In the genomic region with DNA sequence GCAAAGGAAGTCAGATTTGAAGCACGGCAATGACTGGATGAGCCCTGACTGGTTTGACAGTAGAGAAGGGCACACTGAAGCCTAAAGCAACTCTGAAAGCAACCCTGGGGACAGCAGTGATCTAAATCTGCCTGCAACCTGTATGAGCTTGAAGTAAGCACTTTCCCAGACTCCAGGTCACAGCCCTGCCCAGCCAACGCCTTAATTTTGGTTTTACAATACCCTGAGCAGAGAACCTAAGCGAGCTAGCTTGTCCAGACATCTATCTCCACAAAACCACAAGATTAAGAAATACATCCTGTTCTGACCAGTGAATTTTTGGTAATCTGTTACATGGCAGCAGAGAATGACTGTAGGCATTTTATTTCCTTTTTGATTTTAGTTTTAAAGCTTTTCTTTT, we compare ENCODE assay signal across 23 mouse cellular contexts.
DNase-seq lines count a peak whose midpoint lies in the region; ATAC-seq and TF ChIP-seq lines count a peak whose summit lies in the region.
"Had no signal": no experiment of that assay in that cellular context is flagged by ENCODE, and none has a peak within 500 bp of the region (broad histone marks: within the 10 kb centered on the region; RNA-seq: fewer than 3 reads in every experiment).

No protein-coding gene starts in this region.

- H3K9ac ChIP-seq in kidney, embryonic 16.5 days (replicated peaks; ENCODE audit: low read length): no peak overlapping the region
- no peak overlapping the region for H3K9ac ChIP-seq in intestine, embryonic 16.5 days (ENCODE audit: low read depth, low read length)
- H3K9ac ChIP-seq: embryonic facial prominence, embryonic 15.5 days; forebrain, embryonic 12.5 days; heart, embryonic 15.5 days; hindbrain, embryonic 14.5 days; midbrain, embryonic 12.5 days; stomach, embryonic 15.5 days had no signal

- no peak for DNase-seq in gastrocnemius, adult 2 months
- DNase-seq in gastrocnemius, postnatal 14 days: no peak
- DNase-seq in 416B (ENCODE audit: low read depth): peak; percentile 91
- no peak for DNase-seq in layer of hippocampus, adult 9-11 months
- DNase-seq: adrenal gland, postnatal 10 days; cerebellum, adult 2 months; cerebellum, postnatal 25 days; heart, adult 18-20 months; heart, postnatal 36 days had no signal

- WGBS in kidney, embryonic 16.5 days: 73% methylated on average over 3 of the region's 3 CpGs
- 62% methylated on average over 3 of the region's 3 CpGs for WGBS in intestine, embryonic 16.5 days

- ATAC-seq in megakaryocyte, adult 5-6 weeks (ENCODE audit: poor library complexity, severe bottlenecking): peak; percentile 85
- ATAC-seq in kidney, embryonic 16.5 days (ENCODE audit: low FRiP score, low TSS enrichment): no peak
- ATAC-seq in intestine, embryonic 16.5 days: no peak
- ATAC-seq: intestine, postnatal 0 days had no signal

- TF ChIP-seq CTCF in gastrocnemius, adult 2 months (IDR thresholded peaks at IDR 0.05): no peak
- no peak for TF ChIP-seq CTCF in embryonic fibroblast, embryonic 13.5 days (IDR thresholded peaks at IDR 0.05; ENCODE audit: borderline replicate concordance, insufficient read depth, low read length)

- H3K4me3 ChIP-seq in gastrocnemius, adult 2 months: no peak overlapping the region
- H3K4me3 ChIP-seq in embryonic fibroblast, embryonic 13.5 days (ENCODE audit: insufficient read depth, low read length): no peak overlapping the region
- no peak overlapping the region for H3K4me3 ChIP-seq in kidney, embryonic 16.5 days (ENCODE audit: low read length)
- H3K4me3 ChIP-seq in intestine, embryonic 16.5 days (ENCODE audit: low read length): no peak overlapping the region
- H3K4me3 ChIP-seq: embryonic facial prominence, embryonic 15.5 days; forebrain, embryonic 12.5 days; heart, embryonic 15.5 days; midbrain, embryonic 12.5 days; stomach, embryonic 15.5 days had no signal

- intact Hi-C loops in gastrocnemius, adult 2 months (cut with DNase I): no loop called here
- intact Hi-C loops in gastrocnemius, postnatal 14 days (cut with DNase I; ENCODE audit: low total_unique reads): no loop called here

- peaks cover 11% of the 10 kb centered on the region for H3K4me1 ChIP-seq in embryonic fibroblast, embryonic 13.5 days (ENCODE audit: control insufficient read depth, insufficient read depth, low read length)
- no peaks in the 10 kb centered on the region for H3K4me1 ChIP-seq in kidney, embryonic 16.5 days (ENCODE audit: insufficient read depth, low read length)
- H3K4me1 ChIP-seq in intestine, embryonic 16.5 days (ENCODE audit: control insufficient read depth, insufficient read depth, low read length): peaks cover 3% of the 10 kb centered on the region; the same call in 1 of the 2 replicates
- H3K4me1 ChIP-seq: embryonic facial prominence, embryonic 15.5 days; stomach, embryonic 15.5 days had no signal

- peak overlapping the region; percentile 16; the same call in 1 of the 2 replicates for H3K27ac ChIP-seq in gastrocnemius, adult 2 months
- peak overlapping the region; percentile 52; the same call in 1 of the 2 replicates for H3K27ac ChIP-seq in embryonic fibroblast, embryonic 13.5 days (ENCODE audit: insufficient read depth, low read length)
- H3K27ac ChIP-seq in kidney, embryonic 16.5 days (ENCODE audit: low read length): no peak overlapping the region
- H3K27ac ChIP-seq in intestine, embryonic 16.5 days (ENCODE audit: low read length): no peak overlapping the region
- H3K27ac ChIP-seq: embryonic facial prominence, embryonic 15.5 days; forebrain, embryonic 12.5 days; heart, embryonic 15.5 days; hindbrain, embryonic 14.5 days; kidney, postnatal 0 days; midbrain, embryonic 12.5 days; stomach, embryonic 15.5 days had no signal

- no peaks in the 10 kb centered on the region for H3K27me3 ChIP-seq in kidney, embryonic 16.5 days (ENCODE audit: insufficient read depth, low read length)
- no peaks in the 10 kb centered on the region for H3K27me3 ChIP-seq in intestine, embryonic 16.5 days (replicated peaks; ENCODE audit: control insufficient read depth, insufficient read depth, low read length)
- H3K27me3 ChIP-seq: CH12.LX; embryonic facial prominence, embryonic 15.5 days; forebrain, embryonic 12.5 days; heart, embryonic 15.5 days; midbrain, embryonic 12.5 days; stomach, embryonic 15.5 days had no signal

- no peak overlapping the region for H3K4me2 ChIP-seq in kidney, embryonic 16.5 days (replicated peaks; ENCODE audit: low read depth, low read length)
- no peak overlapping the region for H3K4me2 ChIP-seq in intestine, embryonic 16.5 days (ENCODE audit: low read depth, low read length)
- H3K4me2 ChIP-seq: embryonic facial prominence, embryonic 15.5 days; forebrain, embryonic 12.5 days; heart, embryonic 15.5 days; hindbrain, embryonic 14.5 days; midbrain, embryonic 12.5 days; stomach, embryonic 15.5 days had no signal

- no peaks in the 10 kb centered on the region for H3K9me3 ChIP-seq in kidney, embryonic 16.5 days (ENCODE audit: low read length)
- H3K9me3 ChIP-seq in intestine, embryonic 16.5 days (ENCODE audit: control insufficient read depth, low read length): no peaks in the 10 kb centered on the region
- H3K9me3 ChIP-seq: embryonic facial prominence, embryonic 15.5 days; forebrain, embryonic 12.5 days; G1E; heart, embryonic 15.5 days; midbrain, embryonic 12.5 days; stomach, embryonic 15.5 days had no signal

- TF ChIP-seq POLR2A in embryonic fibroblast, embryonic 13.5 days (IDR thresholded peaks at IDR 0.05; ENCODE audit: low read depth, low read length): no peak

- no peaks in the 10 kb centered on the region for H3K36me3 ChIP-seq in kidney, embryonic 16.5 days (ENCODE audit: insufficient read depth, low read length)
- no peaks in the 10 kb centered on the region for H3K36me3 ChIP-seq in intestine, embryonic 16.5 days (ENCODE audit: control insufficient read depth, insufficient read depth, low read length)
- H3K36me3 ChIP-seq: embryonic facial prominence, embryonic 15.5 days; forebrain, embryonic 12.5 days; G1E; heart, embryonic 15.5 days; midbrain, embryonic 12.5 days; stomach, embryonic 15.5 days had no signal

Comparison
In these comparisons a context has a peak if more than half of its experiments do, and no peak if none do; other contexts are left out.
1. H3K27ac ChIP-seq: peak in gastrocnemius, adult 2 months (single experiment) and embryonic fibroblast, embryonic 13.5 days (single experiment); none in kidney, embryonic 16.5 days (single experiment) and intestine, embryonic 16.5 days (single experiment).